Mouse (Mus musculus): ENCODE results near the gene A630095N17Rik. TPM values are rescaled to one million over a fixed set of nuclear protein-coding genes. Genes with fewer than 3 reads are reported as not detected.

The A630095N17Rik gene
- polyA plus RNA-seq, 1 experiment from 2014 or later: not detected

GRCm38 (mm10) chr1:75212542-75212941 is 19.4 kb downstream of the A630095N17Rik start:
- no peak overlapping the region for H3K9ac ChIP-seq (replicated peaks; ENCODE audit: low read depth)
- H3K27ac ChIP-seq (ENCODE audit: low read length): no peak overlapping the region
- no peak for TF ChIP-seq CTCF (IDR thresholded peaks at IDR 0.05)
- TF ChIP-seq EP300 (IDR thresholded peaks at IDR 0.05): no peak
- peaks cover 20% of the 10 kb centered on the region; the same call in 1 of the 2 replicates for H3K4me1 ChIP-seq (ENCODE audit: insufficient read depth, low read depth, low read length)
- no peak overlapping the region for H3K4me3 ChIP-seq (ENCODE audit: low read depth, low read length)
- H3K4me2 ChIP-seq (replicated peaks; ENCODE audit: low read depth, low read length): no peak overlapping the region
- no peak for ATAC-seq
- H3K36me3 ChIP-seq (ENCODE audit: insufficient read depth, low read length): peaks cover 10% of the 10 kb centered on the region; the same call in 1 of the 2 replicates
- WGBS: 71% methylated on average over 4 of the region's 4 CpGs
- no peak for DNase-seq (ENCODE audit: low spot score)
- H3K9me3 ChIP-seq (ENCODE audit: low read length): no peaks in the 10 kb centered on the region
- no peaks in the 10 kb centered on the region for H3K27me3 ChIP-seq (replicated peaks; ENCODE audit: insufficient read depth, low read length)

- Histone ChIP-seq H3K27me3 (replicated peaks; ENCODE audit: insufficient read depth, low read length) (no peaks in the 10 kb centered on the region), H3K4me1 (ENCODE audit: insufficient read depth, low read depth, low read length) (peaks cover 20% of the 10 kb centered on the region; the same call in 1 of the 2 replicates), H3K9ac (replicated peaks; ENCODE audit: low read depth) (peak overlapping the region; percentile 96), H3K27ac (ENCODE audit: low read length) (peak overlapping the region; percentile 70), H3K36me3 (ENCODE audit: insufficient read depth, low read length) (peaks cover 10% of the 10 kb centered on the region; the same call in 1 of the 2 replicates), H3K4me2 (replicated peaks; ENCODE audit: low read depth, low read length) (peak overlapping the region; percentile 87), H3K9me3 (ENCODE audit: low read length) (no peaks in the 10 kb centered on the region), H3K4me3 (ENCODE audit: low read depth, low read length) (peak overlapping the region; percentile 93)
- no peak for TF ChIP-seq EP300 (IDR thresholded peaks at IDR 0.05)
- no peak for TF ChIP-seq CTCF (IDR thresholded peaks at IDR 0.05)
- ATAC-seq: no peak
- WGBS: 9% methylated on average over 17 of the region's 17 CpGs
- no peak for DNase-seq (ENCODE audit: low spot score)
Measured at GRCm38 (mm10) chr1:75211141-75211708, 20.7 kb downstream of the A630095N17Rik start.

- peak within 1 kb of the TSS; percentile 70 for H3K27ac ChIP-seq (ENCODE audit: low read length)
- no peaks in the 10 kb centered on the region for H3K27me3 ChIP-seq (replicated peaks; ENCODE audit: insufficient read depth, low read length)
- ATAC-seq: peak; percentile 96
- peak within 1 kb of the TSS; percentile 96 for H3K9ac ChIP-seq (replicated peaks; ENCODE audit: low read depth)
- TF ChIP-seq EP300 (IDR thresholded peaks at IDR 0.05) (no peak), CTCF (IDR thresholded peaks at IDR 0.05) (no peak)
- H3K4me2 ChIP-seq (replicated peaks; ENCODE audit: low read depth, low read length): peak within 1 kb of the TSS; percentile 87
- H3K4me1 ChIP-seq (ENCODE audit: insufficient read depth, low read depth, low read length): peaks cover 20% of the 10 kb centered on the region; the same call in 1 of the 2 replicates
- peak within 1 kb of the TSS; percentile 93 for H3K4me3 ChIP-seq (ENCODE audit: low read depth, low read length)
- peaks cover 10% of the 10 kb centered on the region; the same call in 1 of the 2 replicates for H3K36me3 ChIP-seq (ENCODE audit: insufficient read depth, low read length)
- DNase-seq (ENCODE audit: low spot score): peak; percentile 97
- 5% methylated on average over 38 of the region's 42 CpGs for WGBS
- no peaks in the 10 kb centered on the region for H3K9me3 ChIP-seq (ENCODE audit: low read length)
Measured at GRCm38 (mm10) chr1:75210136-75211087, 21.5 kb downstream of the A630095N17Rik start, which contains the start of the genes Glb1l and Stk16. Glb1l (minus strand) TSS chr1:75210813. Stk16 (plus strand) TSS chr1:75210838.

GRCm38 (mm10) chr1:75208967-75209678 is 22.8 kb downstream of the A630095N17Rik start:
- no peak for TF ChIP-seq CTCF (IDR thresholded peaks at IDR 0.05)
- TF ChIP-seq EP300 (IDR thresholded peaks at IDR 0.05): no peak
- WGBS: 15% methylated on average over 34 of the region's 34 CpGs
- 0 out of 2 replicates have a peak overlapping the region, but pooled peaks have one; percentile 26 for H3K27ac ChIP-seq (ENCODE audit: low read length)
- ATAC-seq: peak; percentile 38; the same call in 1 of the 2 replicates
- 0 out of 2 replicates have a peak, but pooled peaks cover 5% of the 10 kb centered on the region for H3K36me3 ChIP-seq (ENCODE audit: insufficient read depth, low read length)
- H3K4me2 ChIP-seq (replicated peaks; ENCODE audit: low read depth, low read length): peak overlapping the region; percentile 66
- H3K4me3 ChIP-seq (ENCODE audit: low read depth, low read length): peak overlapping the region; percentile 40
- peaks cover 20% of the 10 kb centered on the region; the same call in 1 of the 2 replicates for H3K4me1 ChIP-seq (ENCODE audit: insufficient read depth, low read depth, low read length)
- H3K27me3 ChIP-seq (replicated peaks; ENCODE audit: insufficient read depth, low read length): no peaks in the 10 kb centered on the region
- DNase-seq (ENCODE audit: low spot score): peak; percentile 72
- peak overlapping the region; percentile 32 for H3K9ac ChIP-seq (replicated peaks; ENCODE audit: low read depth)
- H3K9me3 ChIP-seq (ENCODE audit: low read length): no peaks in the 10 kb centered on the region

GRCm38 (mm10) chr1:75201236-75201635 is 30.7 kb downstream of the A630095N17Rik start:
- TF ChIP-seq CTCF (IDR thresholded peaks at IDR 0.05): no peak
- TF ChIP-seq EP300 (IDR thresholded peaks at IDR 0.05): no peak
- WGBS: 85% methylated on average over 1 of the region's 1 CpGs
- no peak overlapping the region for H3K27ac ChIP-seq (ENCODE audit: low read length)
- no peaks in the 10 kb centered on the region for H3K4me1 ChIP-seq (ENCODE audit: insufficient read depth, low read depth, low read length)
- no peak for DNase-seq (ENCODE audit: low spot score)
- no peaks in the 10 kb centered on the region for H3K9me3 ChIP-seq (ENCODE audit: low read length)
- no peak overlapping the region for H3K4me2 ChIP-seq (replicated peaks; ENCODE audit: low read depth, low read length)
- no peak for ATAC-seq
- H3K36me3 ChIP-seq (ENCODE audit: insufficient read depth, low read length): peaks cover 34% of the 10 kb centered on the region
- no peaks in the 10 kb centered on the region for H3K27me3 ChIP-seq (replicated peaks; ENCODE audit: insufficient read depth, low read length)
- H3K9ac ChIP-seq (replicated peaks; ENCODE audit: low read depth): no peak overlapping the region
- H3K4me3 ChIP-seq (ENCODE audit: low read depth, low read length): no peak overlapping the region
